Mouse (Mus musculus) cerebellum, adult 2 months (tissue): Measurements from ENCODE around the gene Slc8a1.

ENCODE experiments used
- CTCF ChIP-seq: fragments of 200-500 bp; IDR thresholded peaks from 2 replicates; pipeline ENCODE4 v1.5.1; 2011; ENCODE audit warnings: low read depth, mild to moderate bottlenecking, control low read depth, low read length, moderate library complexity, borderline replicate concordance; ENCODE audit not compliant: insufficient read depth
- POLR2A ChIP-seq: fragments of 200-500 bp; IDR thresholded peaks from 2 replicates; pipeline ENCODE4 v1.6.1; 2011; ENCODE audit warnings: low read length, control low read depth, borderline replicate concordance; ENCODE audit not compliant: insufficient read depth

DNA sequence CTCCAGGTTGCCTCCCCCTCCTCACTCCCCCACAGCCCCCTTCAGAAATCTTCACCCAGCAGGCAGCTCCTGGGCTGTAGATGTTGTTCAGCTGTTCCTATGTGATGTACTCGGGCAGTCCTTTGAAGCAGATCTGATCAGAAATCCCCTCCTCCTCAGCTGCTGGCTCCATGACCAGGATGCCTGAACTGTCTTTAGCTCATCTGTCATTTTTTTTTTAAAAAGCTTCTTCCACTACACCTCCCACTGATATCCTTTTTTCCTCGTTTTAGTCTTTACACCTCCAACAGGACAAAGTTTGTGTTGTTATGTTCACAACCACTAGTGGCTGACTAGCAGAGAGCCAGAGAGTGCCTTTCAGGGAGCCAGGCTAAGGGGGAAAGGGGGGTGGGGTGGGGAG is 69.7 kb downstream of the Slc8a1 start:
- TF ChIP-seq POLR2A (no peak), CTCF (no peak)
